Mouse (Mus musculus) stomach, embryonic 15.5 days (tissue): ENCODE data around the gene Hoxa3. TPM values are rescaled to one million over a fixed set of nuclear protein-coding genes. Genes with fewer than 3 reads are reported as not detected.

Source experiments
- ATAC-seq: fragments of 200-750 bp; cut with Nextera tagmentation; 2 replicates; pipeline ENCODE4 v1.8.0; 2017; ENCODE audit warnings: low read depth, moderate number of reproducible peaks, moderate TSS enrichment; ENCODE audit not compliant: insufficient read depth, low FRiP score
- H3K27ac ChIP-seq: fragments of 300-500 bp; sonication (generic); 2 replicates; pipeline ENCODE4 v1.5.1; 2015; ENCODE audit warnings: mild to moderate bottlenecking, inconsistent platforms
- H3K27me3 ChIP-seq: fragments of 300-500 bp; sonication (generic); replicated peaks from 2 replicates; pipeline ENCODE4 v1.6.1; 2015; ENCODE audit warnings: inconsistent platforms
- H3K36me3 ChIP-seq: fragments of 300-500 bp; sonication (generic); 2 replicates; pipeline ENCODE4 v1.6.1; 2015; ENCODE audit warnings: inconsistent platforms
- H3K4me1 ChIP-seq: fragments of 300-500 bp; sonication (generic); 2 replicates; pipeline ENCODE4 v1.6.1; 2015; ENCODE audit warnings: inconsistent platforms
- H3K4me2 ChIP-seq: fragments of 300-500 bp; sonication (generic); 2 replicates; pipeline ENCODE4 v1.6.1; 2015; ENCODE audit warnings: mild to moderate bottlenecking, inconsistent platforms
- H3K4me3 ChIP-seq: fragments of 300-500 bp; sonication (generic); replicated peaks from 2 replicates; pipeline ENCODE4 v1.5.1; 2015; ENCODE audit warnings: inconsistent platforms
- H3K9ac ChIP-seq: fragments of 300-500 bp; sonication (generic); 2 replicates; pipeline ENCODE4 v1.6.1; 2015; ENCODE audit warnings: inconsistent platforms
- H3K9me3 ChIP-seq: fragments of 300-500 bp; sonication (generic); 2 replicates; pipeline ENCODE4 v1.6.1; 2016; ENCODE audit warnings: inconsistent platforms
- WGBS: fragments of 180-500 bp; shearing (Covaris S2); methylation state at CpG from one replicate; pipeline ENCODE4 v1.1.7; 2015; 5-methylcytosine and 5-hydroxymethylcytosine counted together
- polyA plus RNA-seq: library from polyadenylated mRNA; unstranded; fragments of >200 nt; fragmentation: Nextera tagmentation; extraction: Ambion mirVana; gene quantifications from 2 replicates; pipeline ENCODE4 v1.2.1, GENCODE M21; 2015

Gene Hoxa3
- polyA plus RNA-seq, 1 experiment from 2014 or later, result 8.0 TPM

DNA sequence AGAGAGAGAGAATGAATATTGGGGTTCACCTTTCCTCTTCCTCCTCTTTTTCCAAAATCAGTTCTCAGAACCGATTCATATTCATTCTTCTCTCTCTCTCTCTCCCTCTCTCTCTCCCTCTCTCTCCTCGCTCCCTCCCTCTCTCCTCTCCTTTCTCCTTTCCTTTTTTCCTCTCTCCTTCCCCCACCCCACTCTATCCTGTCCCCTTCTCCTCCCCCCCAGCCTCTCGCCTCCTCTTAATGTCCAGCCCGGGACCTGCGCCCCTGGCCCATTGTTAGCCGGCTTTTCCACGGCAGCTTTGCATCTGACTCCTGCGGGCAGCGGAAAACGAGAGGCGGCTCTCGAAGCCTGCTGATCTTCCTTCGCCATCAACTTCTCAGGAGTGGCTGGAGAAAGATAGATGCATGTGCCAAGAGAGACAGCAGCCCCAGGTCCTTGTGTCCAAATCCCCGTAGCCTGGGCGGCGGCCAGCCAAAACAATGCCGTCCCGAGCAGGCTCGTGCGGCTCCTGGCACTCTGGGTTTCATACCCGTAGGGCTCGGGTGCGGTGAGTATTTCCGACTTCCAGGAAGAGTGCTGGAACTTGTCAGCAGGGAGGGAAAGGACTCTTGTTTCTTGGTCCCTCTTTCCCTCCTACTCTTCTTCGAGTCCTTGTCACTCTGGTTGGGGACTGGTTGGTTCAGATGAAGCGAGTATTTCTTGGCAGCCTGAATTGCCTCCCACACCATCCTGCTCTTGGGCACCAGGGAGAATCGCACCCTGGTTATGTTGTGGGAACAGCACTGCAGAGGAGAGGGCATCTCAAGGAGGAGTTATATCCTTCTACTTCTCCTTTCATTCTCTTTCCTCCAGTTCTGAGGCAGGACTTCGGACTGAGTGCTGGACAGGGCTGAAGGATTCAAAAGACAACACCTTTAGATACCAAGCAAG is 47.4 kb downstream of the Hoxa3 start:
- Histone ChIP-seq H3K27ac (peak overlapping the region; percentile 89), H3K9ac (peak overlapping the region; percentile 52), H3K4me2 (peak overlapping the region; percentile 58), H3K4me3 (peak overlapping the region; percentile 45), H3K9me3 (no peaks in the 10 kb centered on the region), H3K4me1 (peaks cover 20% of the 10 kb centered on the region), H3K27me3 (peaks cover 9% of the 10 kb centered on the region), H3K36me3 (no peaks in the 10 kb centered on the region)
- 5% methylated on average over 28 of the region's 28 CpGs for WGBS
- no peak for ATAC-seq

DNA sequence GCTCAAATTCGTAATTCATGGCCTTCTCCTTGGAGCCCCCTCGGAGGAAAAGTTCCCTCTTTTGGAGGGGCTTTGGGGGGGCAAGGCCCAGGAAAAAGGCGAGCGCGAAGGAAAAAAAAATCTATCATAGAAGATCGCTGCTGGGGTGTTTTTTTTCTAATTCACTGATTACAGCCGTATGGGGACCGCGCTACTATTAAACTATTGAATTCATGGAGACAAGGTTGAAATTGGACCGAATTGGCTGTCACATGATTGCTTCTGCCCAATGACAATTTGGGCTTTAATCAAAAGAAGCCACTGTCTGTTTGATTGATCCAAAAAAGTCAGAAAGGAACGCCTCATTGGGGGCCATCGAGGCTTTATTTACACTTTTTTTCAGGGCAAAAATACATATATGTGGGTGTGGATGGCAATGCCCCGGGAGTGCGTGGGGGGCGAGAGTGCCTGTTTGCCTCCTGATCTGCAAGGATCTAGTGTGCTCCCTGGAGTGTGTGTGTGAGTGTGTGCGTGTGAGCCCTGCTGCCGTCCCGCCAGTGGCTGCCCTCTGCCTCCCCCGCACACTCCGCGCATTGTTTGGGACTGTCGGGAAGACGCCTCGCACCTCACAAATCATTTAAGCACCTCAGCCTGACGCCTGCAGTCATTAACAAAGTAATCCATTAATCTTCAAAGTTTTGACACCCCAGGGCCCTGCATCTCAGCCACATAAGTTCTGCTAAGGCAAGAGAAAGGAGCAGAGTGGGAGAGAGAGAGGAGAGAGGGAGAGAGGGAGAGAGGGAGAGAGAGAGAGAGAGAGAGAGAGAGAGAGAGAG is 48.3 kb downstream of the Hoxa3 start, which contains the start of gene Hoxa2:
Hoxa2 (minus strand) TSS at position 206 of the 815 bp plus-strand sequence.
- peaks cover 6% of the 10 kb centered on the region; the same call in 1 of the 2 replicates for H3K27me3 ChIP-seq
- peak within 1 kb of the TSS; percentile 58 for H3K4me2 ChIP-seq
- peaks cover 20% of the 10 kb centered on the region for H3K4me1 ChIP-seq
- H3K27ac ChIP-seq, result peak within 1 kb of the TSS; percentile 89
- H3K9me3 ChIP-seq, result no peaks in the 10 kb centered on the region
- 4% methylated on average over 25 of the region's 25 CpGs for WGBS
- no peaks in the 10 kb centered on the region for H3K36me3 ChIP-seq
- peak within 1 kb of the TSS; percentile 45 for H3K4me3 ChIP-seq
- ATAC-seq, result peak; percentile 10; the same call in 1 of the 2 replicates
- peak within 1 kb of the TSS; percentile 52 for H3K9ac ChIP-seq

GRCm38 (mm10) chr6:52164051-52164625 is 49.0 kb downstream of the Hoxa3 start:
- Histone ChIP-seq H3K36me3 (no peaks in the 10 kb centered on the region), H3K27ac (peak overlapping the region; percentile 89), H3K9ac (peak overlapping the region; percentile 35), H3K27me3 (peaks cover 5% of the 10 kb centered on the region; the same call in 1 of the 2 replicates), H3K4me1 (peaks cover 26% of the 10 kb centered on the region), H3K4me2 (peak overlapping the region; percentile 58), H3K9me3 (no peaks in the 10 kb centered on the region), H3K4me3 (peak overlapping the region; percentile 45)
- WGBS, result 1% methylated on average over 31 of the region's 39 CpGs
- ATAC-seq, result no peak

DNA sequence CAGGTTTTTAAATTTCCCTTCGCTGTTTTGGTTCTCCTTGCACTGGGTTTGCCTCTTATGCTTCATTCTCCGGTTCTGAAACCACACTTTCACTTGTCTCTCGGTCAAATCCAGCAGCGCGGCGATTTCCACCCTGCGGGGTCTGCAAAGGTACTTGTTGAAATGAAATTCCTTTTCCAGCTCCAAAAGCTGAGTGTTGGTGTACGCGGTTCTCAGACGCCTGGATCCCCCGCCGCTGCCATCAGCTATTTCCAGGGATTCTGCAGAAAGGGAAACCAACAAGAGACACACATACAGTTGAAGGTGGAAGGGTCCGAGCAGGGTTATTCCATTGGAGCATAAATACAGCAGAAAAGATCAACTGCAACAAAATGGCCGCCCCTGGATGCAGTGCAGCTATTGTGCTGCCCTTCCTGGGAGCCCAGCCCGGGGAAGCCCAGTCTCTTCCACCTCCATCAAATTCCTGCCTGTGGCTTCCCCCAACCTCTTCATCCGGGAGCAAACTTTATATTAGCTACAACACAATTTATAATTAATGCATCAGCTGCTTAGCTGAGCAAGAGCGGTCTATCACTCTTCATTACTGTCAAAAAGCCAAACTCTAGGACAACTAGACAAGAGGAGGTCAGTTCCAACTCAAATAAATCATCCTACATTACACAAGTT is 49.6 kb downstream of the Hoxa3 start:
- peak overlapping the region; percentile 89 for H3K27ac ChIP-seq
- H3K9ac ChIP-seq, result peak overlapping the region; percentile 35
- no peaks in the 10 kb centered on the region for H3K9me3 ChIP-seq
- no peaks in the 10 kb centered on the region for H3K36me3 ChIP-seq
- peaks cover 5% of the 10 kb centered on the region; the same call in 1 of the 2 replicates for H3K27me3 ChIP-seq
- 12% methylated on average over 17 of the region's 17 CpGs for WGBS
- peaks cover 27% of the 10 kb centered on the region for H3K4me1 ChIP-seq
- H3K4me3 ChIP-seq, result peak overlapping the region; percentile 45
- ATAC-seq, result no peak
- peak overlapping the region; percentile 58 for H3K4me2 ChIP-seq

DNA sequence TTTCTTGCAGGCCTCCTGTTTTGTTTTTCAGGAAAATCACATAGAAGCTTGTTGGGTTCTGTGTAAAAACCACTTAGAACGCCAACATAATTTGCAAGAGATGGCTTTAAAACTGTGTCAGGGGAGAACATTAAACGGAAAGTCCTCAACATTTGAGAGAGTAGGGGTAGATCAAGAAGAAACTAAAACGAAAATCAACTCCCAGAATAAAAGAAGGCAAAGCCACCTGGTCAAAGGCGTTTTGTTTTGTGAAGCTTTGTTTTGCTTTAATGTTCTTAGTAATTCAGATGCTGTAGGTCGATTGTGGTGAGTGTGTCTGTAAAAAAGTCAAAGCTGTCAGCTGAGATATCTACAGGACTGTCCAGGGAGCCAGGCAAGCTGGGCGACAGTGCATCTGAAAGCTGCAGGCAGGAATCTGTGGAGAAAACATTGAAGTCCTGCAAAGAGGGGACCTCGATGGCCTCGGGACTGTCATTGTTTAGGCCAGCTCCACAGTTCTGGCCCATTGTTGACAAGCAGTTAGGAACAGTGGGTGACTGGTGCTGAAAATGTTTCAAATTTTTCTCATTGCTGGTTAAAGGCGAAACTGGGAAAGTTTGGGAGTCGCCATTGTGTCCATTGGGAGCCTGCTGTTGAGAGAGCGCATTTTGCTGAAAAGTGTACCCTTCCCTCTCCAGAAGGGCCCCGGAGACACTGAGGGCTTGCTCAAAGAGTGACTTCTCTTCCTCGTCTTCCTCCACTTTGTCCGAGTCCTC is 50.3 kb downstream of the Hoxa3 start:
- peak overlapping the region; percentile 45 for H3K4me3 ChIP-seq
- peaks cover 30% of the 10 kb centered on the region for H3K4me1 ChIP-seq
- H3K9ac ChIP-seq, result peak overlapping the region; percentile 35; the same call in 1 of the 2 replicates
- peaks cover 3% of the 10 kb centered on the region; the same call in 1 of the 2 replicates for H3K27me3 ChIP-seq
- no peaks in the 10 kb centered on the region for H3K9me3 ChIP-seq
- H3K36me3 ChIP-seq, result no peaks in the 10 kb centered on the region
- ATAC-seq, result no peak
- H3K4me2 ChIP-seq, result peak overlapping the region; percentile 58
- peak overlapping the region; percentile 89 for H3K27ac ChIP-seq
- 18% methylated on average over 14 of the region's 14 CpGs for WGBS

- 18% methylated on average over 1 of the region's 1 CpGs for WGBS
- Histone ChIP-seq H3K4me3 (no peak overlapping the region; the same call in 1 of the 2 replicates), H3K36me3 (no peaks in the 10 kb centered on the region), H3K27me3 (0 out of 2 replicates have a peak, but pooled peaks cover 2% of the 10 kb centered on the region), H3K9ac (no peak overlapping the region), H3K4me1 (peaks cover 27% of the 10 kb centered on the region), H3K4me2 (peak overlapping the region; percentile 44), H3K9me3 (no peaks in the 10 kb centered on the region), H3K27ac (peak overlapping the region; percentile 0; the same call in 1 of the 2 replicates)
- no peak for ATAC-seq
Observed at GRCm38 (mm10) chr6:52162093-52162380, 51.1 kb downstream of the Hoxa3 start.

GRCm38 (mm10) chr6:52161336-52162092 is 51.6 kb downstream of the Hoxa3 start:
- H3K27ac ChIP-seq, result peak overlapping the region; percentile 96
- H3K27me3 ChIP-seq, result peaks cover 6% of the 10 kb centered on the region; the same call in 1 of the 2 replicates

GRCm38 (mm10) chr6:52160511-52161335 is 52.4 kb downstream of the Hoxa3 start:
- peak overlapping the region; percentile 96 for H3K27ac ChIP-seq
- H3K9me3 ChIP-seq, result no peaks in the 10 kb centered on the region
- peak overlapping the region; percentile 67 for H3K4me3 ChIP-seq
- H3K4me1 ChIP-seq, result peaks cover 24% of the 10 kb centered on the region
- ATAC-seq, result no peak
- H3K36me3 ChIP-seq, result no peaks in the 10 kb centered on the region
- H3K9ac ChIP-seq, result peak overlapping the region; percentile 23; the same call in 1 of the 2 replicates
- peaks cover 13% of the 10 kb centered on the region; the same call in 1 of the 2 replicates for H3K27me3 ChIP-seq
- H3K4me2 ChIP-seq, result peak overlapping the region; percentile 88
- WGBS, result 5% methylated on average over 30 of the region's 30 CpGs

More at GRCm38 (mm10) chr6:52161336-52162092, 51.6 kb downstream of the Hoxa3 start:
- peak overlapping the region; percentile 88 for H3K4me2 ChIP-seq
- WGBS, result 16% methylated on average over 8 of the region's 8 CpGs
- peaks cover 27% of the 10 kb centered on the region for H3K4me1 ChIP-seq
- H3K4me3 ChIP-seq, result peak overlapping the region; percentile 67
- no peak for ATAC-seq
- no peaks in the 10 kb centered on the region for H3K36me3 ChIP-seq
- H3K9me3 ChIP-seq, result no peaks in the 10 kb centered on the region
- H3K9ac ChIP-seq, result no peak overlapping the region

DNA sequence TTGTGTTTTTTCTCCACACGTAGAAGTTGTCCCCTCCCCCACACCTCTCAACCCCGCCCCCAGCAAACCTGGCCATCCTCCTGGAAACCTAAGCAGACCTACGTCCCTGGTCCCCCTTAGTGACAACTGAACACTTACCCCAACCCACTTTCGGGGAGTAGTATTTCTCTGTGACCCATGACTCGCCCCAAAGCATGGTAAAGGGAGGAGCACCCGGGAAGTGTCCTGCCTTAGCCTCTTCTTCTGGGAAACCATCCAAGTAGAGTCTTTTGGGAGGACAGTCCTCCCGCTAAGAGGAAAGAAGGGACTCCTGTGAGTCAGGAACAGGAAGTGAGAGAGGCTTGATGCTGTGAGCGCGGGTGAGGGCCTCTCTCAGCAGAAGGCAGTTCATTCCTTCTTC is 53.2 kb downstream of the Hoxa3 start:
- ATAC-seq, result no peak
- Histone ChIP-seq H3K4me1 (peaks cover 23% of the 10 kb centered on the region), H3K36me3 (no peaks in the 10 kb centered on the region), H3K4me3 (peak overlapping the region; percentile 67), H3K9me3 (no peaks in the 10 kb centered on the region), H3K27me3 (peaks cover 18% of the 10 kb centered on the region; the same call in 1 of the 2 replicates), H3K27ac (peak overlapping the region; percentile 96), H3K9ac (no peak overlapping the region), H3K4me2 (peak overlapping the region; percentile 88)
- 5% methylated on average over 9 of the region's 9 CpGs for WGBS
